Mouse (Mus musculus) limb, embryonic 13.5 days (tissue): Measurements from ENCODE around the gene Wwc1. TPM values are rescaled to one million over a fixed set of nuclear protein-coding genes. Genes with fewer than 3 reads are reported as not detected.
"Not testable (repeated sequence)": the region's sequence is repeated elsewhere in the genome, so short reads cannot be mapped to it uniquely, and the experiment has no call there.

Experiments
- ATAC-seq: fragments of 200-750 bp; cut with Nextera tagmentation; 2 replicates; pipeline ENCODE4 v1.8.0; 2017; ENCODE audit warnings: low read depth, moderate number of reproducible peaks, moderate TSS enrichment; ENCODE audit not compliant: low FRiP score
- H3K27ac ChIP-seq: fragments of 300-500 bp; sonication (generic); 2 replicates; pipeline ENCODE4 v1.5.1; 2015; ENCODE audit warnings: inconsistent platforms, mild to moderate bottlenecking, moderate library complexity
- H3K27me3 ChIP-seq: fragments of 300-500 bp; sonication (generic); 2 replicates; pipeline ENCODE4 v1.6.1; 2015; ENCODE audit warnings: mild to moderate bottlenecking, inconsistent platforms
- H3K36me3 ChIP-seq: fragments of 300-500 bp; sonication (generic); 2 replicates; pipeline ENCODE4 v1.6.1; 2015; ENCODE audit warnings: inconsistent platforms, mild to moderate bottlenecking, moderate library complexity
- H3K4me1 ChIP-seq: fragments of 300-500 bp; sonication (generic); 2 replicates; pipeline ENCODE4 v1.6.1; 2015; ENCODE audit warnings: inconsistent platforms
- H3K4me2 ChIP-seq: fragments of 300-500 bp; sonication (generic); replicated peaks from 2 replicates; pipeline ENCODE4 v1.6.1; 2015; ENCODE audit warnings: inconsistent platforms, mild to moderate bottlenecking, moderate library complexity
- H3K4me3 ChIP-seq: fragments of 300-500 bp; sonication (generic); 2 replicates; pipeline ENCODE4 v1.5.1; 2015; ENCODE audit warnings: moderate library complexity, mild to moderate bottlenecking, inconsistent platforms
- H3K9ac ChIP-seq: fragments of 300-500 bp; sonication (generic); 2 replicates; pipeline ENCODE4 v1.6.1; 2015; ENCODE audit warnings: mild to moderate bottlenecking, inconsistent platforms
- H3K9me3 ChIP-seq: fragments of 300-500 bp; sonication (generic); 2 replicates; pipeline ENCODE4 v1.6.1; 2016; ENCODE audit warnings: inconsistent platforms
- WGBS: fragments of 180-500 bp; shearing (Covaris S2); methylation state at CpG from one replicate; pipeline ENCODE4 v1.1.7; 2015; 5-methylcytosine and 5-hydroxymethylcytosine counted together
- polyA plus RNA-seq: library from polyadenylated mRNA; unstranded; fragments of >200 nt; fragmentation: Nextera tagmentation; extraction: Ambion mirVana; gene quantifications from 2 replicates; pipeline ENCODE4 v1.2.1, GENCODE M21; 2015

The Wwc1 gene
- polyA plus RNA-seq, 1 experiment from 2014 or later: 4.6 TPM

- no peak overlapping the region for H3K27ac ChIP-seq
- H3K9ac ChIP-seq: no peak overlapping the region
- H3K4me1 ChIP-seq: peaks cover 13% of the 10 kb centered on the region
- peak overlapping the region; percentile 43 for H3K4me3 ChIP-seq
- H3K4me2 ChIP-seq: peak overlapping the region; percentile 68
- no peak for ATAC-seq
- H3K36me3 ChIP-seq: no peaks in the 10 kb centered on the region
- H3K27me3 ChIP-seq: peaks cover 73% of the 10 kb centered on the region
- H3K9me3 ChIP-seq: no peaks in the 10 kb centered on the region
- 4% methylated on average over 69 of the region's 86 CpGs for WGBS
Measured at GRCm38 (mm10) chr11:35797751-35798494, 182.4 kb downstream of the Wwc1 start.

- H3K9ac ChIP-seq, H3K4me2 ChIP-seq, H3K27ac ChIP-seq, H3K4me1 ChIP-seq, ATAC-seq, H3K9me3 ChIP-seq, H3K4me3 ChIP-seq: not testable (repeated sequence)
- H3K36me3 ChIP-seq: peaks cover 20% of the 10 kb centered on the region
- H3K27me3 ChIP-seq: peaks cover 44% of the 10 kb centered on the region
- 81% methylated on average over 5 of the region's 5 CpGs for WGBS
Measured at GRCm38 (mm10) chr11:35792800-35793199, 187.5 kb downstream of the Wwc1 start.

GRCm38 (mm10) chr11:35788443-35788842, 191.9 kb downstream of the Wwc1 start:
- no peak for ATAC-seq
- no peak overlapping the region for H3K4me3 ChIP-seq
- no peak overlapping the region for H3K9ac ChIP-seq
- no peak overlapping the region for H3K27ac ChIP-seq
- H3K9me3 ChIP-seq: no peaks in the 10 kb centered on the region
- no peaks in the 10 kb centered on the region for H3K4me1 ChIP-seq
- WGBS: 78% methylated on average over 2 of the region's 2 CpGs
- H3K4me2 ChIP-seq: no peak overlapping the region
- no peaks in the 10 kb centered on the region for H3K27me3 ChIP-seq
- H3K36me3 ChIP-seq: peaks cover 54% of the 10 kb centered on the region

Other genes with a start within 250 kb of the Wwc1 start
- 15.6 and 18.0 TPM in 2 replicates for gene Pank3, start 211.0 kb downstream of the Wwc1 start, polyA plus RNA-seq
- gene Fbll1, start 181.6 kb downstream of the Wwc1 start, polyA plus RNA-seq: not detected in 2 replicates
- gene Rars, start 146.0 kb downstream of the Wwc1 start, polyA plus RNA-seq: 88.4 and 90.7 TPM in 2 replicates